Mouse (Mus musculus) midbrain, embryonic 14.5 days (tissue): ENCODE results near the gene Tmem179. TPM values are rescaled to one million over a fixed set of nuclear protein-coding genes. Genes with fewer than 3 reads are reported as not detected.
A peak's percentile ranks its signal among the peaks of the same experiment; 100 is the strongest.

Source experiments
- ATAC-seq: fragments of 200-750 bp; cut with Nextera tagmentation; 2 replicates; pipeline ENCODE4 v1.8.0; 2017; ENCODE audit warnings: moderate number of reproducible peaks, moderate library complexity; ENCODE audit not compliant: low FRiP score, low TSS enrichment
- DNase-seq: peaks from one replicate; pipeline ENCODE4 v3.0.0-alpha.2; 2015
- H3K27ac ChIP-seq: fragments of 300-500 bp; sonication (generic); replicated peaks from 2 replicates; pipeline ENCODE4 v1.5.1; 2014; ENCODE audit warnings: mild to moderate bottlenecking, low read depth, low read length, moderate library complexity
- H3K27me3 ChIP-seq: fragments of 300-500 bp; sonication (generic); 2 replicates; pipeline ENCODE4 v1.6.1; 2014; ENCODE audit warnings: low read length, control low read depth, mixed read lengths; ENCODE audit not compliant: control insufficient read depth, insufficient read depth
- H3K36me3 ChIP-seq: fragments of 300-500 bp; sonication (generic); 2 replicates; pipeline ENCODE4 v1.6.1; 2014; ENCODE audit warnings: low read length, control low read depth; ENCODE audit not compliant: control insufficient read depth, insufficient read depth
- H3K4me1 ChIP-seq: fragments of 300-500 bp; sonication (generic); 2 replicates; pipeline ENCODE4 v1.6.1; 2014; ENCODE audit warnings: mild to moderate bottlenecking, antibody characterized with exemption, low read length, control low read depth; ENCODE audit not compliant: control insufficient read depth, insufficient read depth
- H3K4me2 ChIP-seq: fragments of 300-500 bp; sonication (generic); 2 replicates; pipeline ENCODE4 v1.6.1; 2014; ENCODE audit warnings: mild to moderate bottlenecking, low read length, moderate library complexity
- H3K4me3 ChIP-seq: fragments of 300-500 bp; sonication (generic); replicated peaks from 2 replicates; pipeline ENCODE4 v1.5.1; 2014; ENCODE audit warnings: low read depth, low read length
- H3K9ac ChIP-seq: fragments of 300-500 bp; sonication (generic); replicated peaks from 2 replicates; pipeline ENCODE4 v1.6.1; 2014; ENCODE audit warnings: mild to moderate bottlenecking, low read length, moderate library complexity
- H3K9me3 ChIP-seq: fragments of 300-500 bp; sonication (generic); 2 replicates; pipeline ENCODE4 v1.6.1; 2016; ENCODE audit warnings: low read length, control low read depth, mixed read lengths; ENCODE audit not compliant: control insufficient read depth
- WGBS: fragments of 180-500 bp; shearing (Covaris S2); extraction: QIAGEN DNeasy Blood & Tissue Kit; methylation state at CpG from one replicate; pipeline ENCODE4 v1.1.7; 2014; 5-methylcytosine and 5-hydroxymethylcytosine counted together
- polyA plus RNA-seq: library from polyadenylated mRNA; unstranded; fragments of >200 nt; fragmentation: Nextera tagmentation; extraction: Ambion mirVana; gene quantifications from 2 replicates; pipeline ENCODE4 v1.2.1, GENCODE M21; 2014

The Tmem179 gene
- polyA plus RNA-seq, 1 experiment from 2014 or later: 50.7 TPM

- Histone ChIP-seq H3K4me3 (no peak overlapping the region), H3K4me1 (peaks cover 20% of the 10 kb centered on the region), H3K27me3 (no peaks in the 10 kb centered on the region), H3K36me3 (no peaks in the 10 kb centered on the region), H3K9me3 (0 out of 2 replicates have a peak, but pooled peaks cover 6% of the 10 kb centered on the region), H3K9ac (no peak overlapping the region), H3K27ac (no peak overlapping the region), H3K4me2 (no peak overlapping the region)
- WGBS: 20% methylated on average over 6 of the region's 6 CpGs
- DNase-seq (peak; percentile 82), ATAC-seq (peak; percentile 27; the same call in 1 of the 2 replicates)
Measured at GRCm38 (mm10) chr12:112450883-112451282, 65.7 kb downstream of the Tmem179 start.

Other genes starting within 250 kb of the Tmem179 start
- 0.12 TPM in 1 of 2 replicates, not detected in the other for gene A530016L24Rik, start 27.3 kb downstream of the Tmem179 start, polyA plus RNA-seq
- 0.89 and 1.6 TPM in 2 replicates for gene Inf2, start 72.0 kb upstream of the Tmem179 start, polyA plus RNA-seq
- 2.8 and 3.1 TPM in 2 replicates for gene Adssl1, start 103.3 kb upstream of the Tmem179 start, polyA plus RNA-seq
- 62.3 and 63.9 TPM in 2 replicates for gene Siva1, start 127.9 kb upstream of the Tmem179 start, polyA plus RNA-seq
- gene Akt1, start 158.1 kb upstream of the Tmem179 start, polyA plus RNA-seq: 64.8 and 82.1 TPM in 2 replicates
- gene Zbtb42, start 162.1 kb upstream of the Tmem179 start, polyA plus RNA-seq: 1.9 and 3.5 TPM in 2 replicates
- 31.7 and 33.7 TPM in 2 replicates for gene Cep170b, start 203.7 kb upstream of the Tmem179 start, polyA plus RNA-seq
- gene Pld4, start 243.9 kb upstream of the Tmem179 start, polyA plus RNA-seq: 3.3 and 6.0 TPM in 2 replicates